Mouse (Mus musculus) megakaryocyte, adult 5-6 weeks (primary cell): Measurements from ENCODE around the gene Spi1. TPM values are rescaled to one million over a fixed set of nuclear protein-coding genes. Genes with fewer than 3 reads are reported as not detected.
"Not testable (repeated sequence)": the region's sequence is repeated elsewhere in the genome, so short reads cannot be mapped to it uniquely, and the experiment has no call there.

Source experiments
- ATAC-seq: 2 replicates; pipeline ENCODE4 v1.8.0; 2016; ENCODE audit warnings: mild to moderate bottlenecking, inconsistent platforms; ENCODE audit not compliant: poor library complexity, severe bottlenecking
- total RNA-seq, 2 experiments: library from RNA; stranded (forward) in 1 of 2; stranded (reverse) in 1 of 2; fragments of 153-499, 151-499 nt in 1 of 2; fragments of 221-1000, 200-1000 nt in 1 of 2; gene quantifications; 2 replicates each; pipeline versions ENCODE4 v1.2.3 to v1.2.4; 2015 to 2017

The Spi1 gene
- total RNA-seq (2015) (348 and 384 TPM in 2 replicates), total RNA-seq (2017) (253 and 295 TPM in 2 replicates)

DNA sequence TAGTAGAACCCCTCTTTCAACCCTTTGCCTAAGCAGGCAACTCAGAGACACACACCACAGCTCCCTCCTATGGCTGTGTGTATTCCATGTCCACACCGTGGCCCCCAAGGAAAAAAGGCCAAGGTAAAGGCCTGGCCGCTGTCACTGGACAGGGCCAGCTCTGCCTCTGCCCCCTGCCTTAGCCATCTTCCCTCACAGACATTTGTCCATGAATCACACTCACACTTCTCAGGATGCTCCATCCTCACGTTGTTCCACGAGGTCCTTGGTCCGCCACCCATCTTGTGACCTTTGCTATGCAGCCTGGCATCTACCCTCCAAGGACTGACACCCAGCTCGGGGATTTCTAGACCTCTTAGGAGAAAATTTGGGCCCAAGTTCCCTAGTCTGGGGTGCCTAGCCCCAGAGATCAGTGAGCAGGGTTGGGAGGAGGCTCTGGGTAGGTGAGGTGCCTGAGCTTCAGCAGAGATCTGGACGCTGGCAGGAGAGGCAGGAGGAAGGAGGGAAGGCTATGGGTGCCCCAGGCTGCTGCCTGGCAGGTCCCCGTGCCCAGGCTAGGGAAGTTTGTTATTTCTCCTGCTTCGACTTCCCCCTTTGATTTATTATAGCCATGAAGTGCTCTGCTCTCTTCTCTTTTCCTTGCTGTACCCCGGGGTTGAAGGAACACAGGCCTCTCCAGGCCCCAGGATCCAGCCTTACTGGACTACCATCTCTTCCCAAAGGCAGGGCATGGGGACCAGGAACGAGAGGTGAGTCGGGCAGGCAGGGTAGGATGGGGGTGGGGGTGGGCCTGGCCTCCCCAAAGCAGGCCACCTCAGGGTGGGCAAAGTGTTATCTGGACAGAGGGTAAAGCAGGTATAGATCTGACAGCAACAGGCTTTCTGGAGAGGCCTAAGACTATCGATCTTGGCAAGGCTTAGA is at the start of gene Spi1:
Gene Spi1 (plus strand): TSS at position 616 of the 921 bp plus-strand sequence.
- no peak for ATAC-seq

DNA sequence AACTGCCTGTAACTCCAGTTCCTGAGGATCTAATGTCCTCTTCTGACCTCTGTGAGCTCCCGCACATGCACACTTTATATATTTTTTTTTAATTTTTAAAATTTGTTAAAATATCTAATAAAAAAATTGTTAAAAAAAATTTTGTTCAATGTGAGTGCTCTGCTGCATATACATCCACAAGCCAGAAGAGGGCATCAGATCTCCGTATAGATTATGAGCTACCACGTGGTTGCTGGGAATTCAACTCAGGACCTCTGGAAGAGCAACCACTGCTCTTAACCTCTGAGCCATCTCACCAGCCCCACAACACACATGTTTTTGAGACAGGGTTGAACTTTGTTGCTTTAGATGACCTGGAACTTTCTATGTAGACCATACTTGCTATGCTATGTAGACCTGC is 49.2 kb upstream of the Spi1 start:
- no peak for ATAC-seq

DNA sequence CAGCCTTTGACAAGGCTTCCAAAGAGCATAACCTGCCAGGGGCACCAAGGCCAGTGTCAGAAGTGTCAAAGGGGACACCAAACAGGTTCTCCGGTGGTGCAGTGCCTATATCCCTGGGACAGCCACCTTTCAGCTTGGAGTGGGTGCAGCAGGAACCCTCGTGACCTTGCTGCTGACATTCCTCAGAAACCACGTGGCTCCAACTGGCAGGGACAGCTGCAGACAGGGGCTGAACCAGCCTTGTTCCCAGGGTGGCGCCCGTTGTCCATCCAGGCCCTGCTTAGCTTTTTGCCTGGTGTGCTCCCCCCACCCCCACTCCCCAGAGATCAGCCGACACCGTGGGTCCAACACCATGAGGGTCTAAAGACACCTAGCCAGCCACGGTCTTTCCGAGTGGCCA is 46.8 kb upstream of the Spi1 start, which contains the start of gene Rapsn:
Gene Rapsn (plus strand): TSS at position 236 of the 400 bp plus-strand sequence.
- no peak for ATAC-seq

GRCm38 (mm10) chr2:91041786-91042185 is 40.4 kb upstream of the Spi1 start:
- ATAC-seq = no peak

GRCm38 (mm10) chr2:91042651-91043398 is 39.4 kb upstream of the Spi1 start:
- peak; percentile 98 for ATAC-seq

DNA sequence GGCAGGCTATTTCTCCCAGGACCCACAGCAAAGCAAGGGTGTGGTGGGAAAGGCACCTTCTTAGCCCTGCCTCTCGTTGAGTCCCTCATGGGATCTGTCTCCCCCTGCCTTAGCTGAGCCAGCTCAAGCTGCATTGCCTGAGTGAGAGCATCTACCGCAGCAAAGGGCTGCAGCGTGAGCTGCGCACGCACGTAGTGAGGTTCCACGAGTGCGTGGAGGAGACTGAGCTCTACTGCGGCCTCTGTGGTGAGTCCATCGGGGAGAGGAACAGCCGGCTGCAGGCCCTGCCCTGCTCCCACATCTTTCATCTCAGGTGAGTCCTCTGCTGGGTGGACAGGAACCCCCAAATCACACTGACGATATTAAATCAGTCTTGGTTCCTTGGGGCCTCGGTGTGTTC is 37.5 kb upstream of the Spi1 start:
- ATAC-seq = no peak

DNA sequence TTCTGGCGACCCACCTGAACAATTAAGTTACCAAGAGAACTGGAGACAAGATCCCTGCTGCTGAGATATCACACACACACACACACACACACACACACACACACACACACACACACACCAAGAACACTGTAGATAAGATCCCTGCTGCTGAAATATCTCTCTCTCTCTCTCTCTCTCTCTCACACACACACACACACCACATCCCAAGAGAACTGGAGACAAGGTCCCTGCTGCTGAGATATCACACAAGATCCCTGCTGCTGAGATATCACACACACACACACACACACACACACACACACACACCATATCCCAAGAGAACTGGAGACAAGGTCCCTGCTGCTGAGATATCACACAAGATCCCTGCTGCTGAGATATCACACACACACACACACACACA is 36.4 kb upstream of the Spi1 start:
- ATAC-seq = not testable (repeated sequence)

DNA sequence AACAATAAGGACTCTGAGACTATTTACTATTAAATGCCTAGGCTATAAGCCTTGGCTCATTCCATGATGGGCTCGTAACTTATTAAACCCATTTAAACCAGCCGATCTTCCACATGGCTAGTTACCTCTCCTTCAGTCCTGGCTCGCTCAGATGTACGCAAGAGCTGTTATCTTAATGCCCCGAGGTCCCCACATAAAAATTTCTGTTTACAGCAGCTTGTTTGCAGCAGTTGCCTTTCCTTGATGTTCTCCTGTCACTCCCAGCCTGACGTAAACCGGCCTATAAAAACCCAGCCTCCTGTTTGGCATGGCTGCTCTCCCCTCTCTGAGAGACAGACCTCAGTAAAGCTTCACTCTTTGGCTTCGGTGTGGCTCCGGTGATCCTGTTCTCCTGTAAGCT is 34.8 kb upstream of the Spi1 start:
- no peak for ATAC-seq

DNA sequence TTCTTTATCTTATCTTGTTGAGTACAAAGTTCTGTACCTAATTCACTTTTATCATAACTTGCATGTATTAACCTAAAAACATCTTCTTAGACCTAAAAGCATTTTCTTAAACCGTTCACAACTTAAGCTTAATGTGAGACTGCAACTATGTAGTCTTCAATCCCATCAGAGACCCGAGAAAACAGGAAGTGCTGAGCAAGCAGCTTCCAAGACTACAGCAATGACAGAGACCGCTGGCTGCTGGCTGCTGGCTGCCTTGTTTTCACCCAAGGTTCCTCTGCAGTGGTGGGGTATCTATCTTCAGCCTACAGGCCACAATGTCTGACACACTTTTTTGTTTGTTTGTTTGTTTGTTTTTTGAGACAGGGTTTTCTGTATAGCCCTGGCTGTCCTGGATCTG is 30.3 kb upstream of the Spi1 start:
- ATAC-seq = no peak

GRCm38 (mm10) chr2:91052752-91053151 is 29.4 kb upstream of the Spi1 start:
- ATAC-seq = no peak

DNA sequence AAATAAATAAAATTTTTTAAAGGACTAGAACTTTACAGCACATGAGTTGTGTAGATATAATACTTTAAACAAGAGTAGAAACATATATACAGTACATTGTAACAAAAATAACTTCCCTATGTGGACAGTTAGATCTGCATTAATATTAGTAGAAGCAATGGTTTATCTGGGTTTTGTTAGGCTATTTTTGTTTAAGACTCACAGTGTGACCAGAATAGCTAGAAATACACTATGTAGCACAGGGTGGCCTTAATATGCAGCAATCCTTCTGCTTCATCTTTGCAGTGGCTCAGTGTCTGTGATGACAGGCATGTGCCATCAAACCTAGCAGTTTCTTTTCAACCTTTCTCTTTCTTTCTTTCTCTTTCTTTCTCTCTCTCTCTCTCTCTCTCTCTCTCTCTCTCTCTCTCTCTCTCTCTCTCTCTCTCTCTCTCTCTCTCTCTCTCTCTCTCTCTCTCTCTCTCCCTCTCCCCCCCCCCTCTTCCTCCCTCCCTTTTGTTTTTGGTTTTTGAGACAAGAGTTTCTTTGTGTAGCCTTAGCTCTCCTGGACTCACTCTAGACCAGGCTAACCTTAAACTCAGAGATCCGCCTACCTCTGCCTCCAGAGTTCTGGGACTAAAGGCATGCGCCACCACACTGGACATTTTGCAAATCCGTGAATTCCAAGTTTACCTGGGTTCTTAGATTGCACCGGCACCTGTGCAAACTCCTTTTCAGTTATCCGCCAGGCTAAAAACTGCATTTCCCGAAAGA is 28.8 kb upstream of the Spi1 start:
- ATAC-seq = no peak; the same call in 1 of the 2 replicates

DNA sequence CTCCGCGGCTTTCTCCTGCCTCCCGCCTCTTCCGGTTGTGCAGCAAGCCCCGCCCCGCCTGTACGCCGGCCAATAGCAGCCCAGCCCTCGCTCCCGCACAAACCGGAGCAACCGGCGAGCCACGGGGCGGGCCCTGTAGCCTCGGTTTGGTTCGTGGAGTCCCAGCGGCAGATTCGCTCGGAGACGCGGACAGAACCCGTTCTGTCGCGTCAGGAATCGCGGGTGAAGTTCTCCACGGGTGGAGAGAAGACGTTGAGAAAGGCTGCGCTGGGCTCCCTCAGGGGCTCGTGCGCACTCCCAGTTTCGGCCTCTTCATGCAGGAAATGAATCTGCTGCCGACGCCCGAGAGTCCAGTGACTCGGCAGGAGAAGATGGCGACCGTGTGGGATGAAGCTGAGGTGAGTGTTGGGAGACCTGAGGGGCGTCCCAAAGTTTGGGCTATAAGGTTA is 28.2 kb upstream of the Spi1 start, which contains the start of gene Psmc3:
Gene Psmc3 (plus strand): TSS at position 76 of the 449 bp plus-strand sequence.
- ATAC-seq = peak; percentile 99

- no peak for ATAC-seq
Observed at GRCm38 (mm10) chr2:91058435-91058834, 23.8 kb upstream of the Spi1 start.

DNA sequence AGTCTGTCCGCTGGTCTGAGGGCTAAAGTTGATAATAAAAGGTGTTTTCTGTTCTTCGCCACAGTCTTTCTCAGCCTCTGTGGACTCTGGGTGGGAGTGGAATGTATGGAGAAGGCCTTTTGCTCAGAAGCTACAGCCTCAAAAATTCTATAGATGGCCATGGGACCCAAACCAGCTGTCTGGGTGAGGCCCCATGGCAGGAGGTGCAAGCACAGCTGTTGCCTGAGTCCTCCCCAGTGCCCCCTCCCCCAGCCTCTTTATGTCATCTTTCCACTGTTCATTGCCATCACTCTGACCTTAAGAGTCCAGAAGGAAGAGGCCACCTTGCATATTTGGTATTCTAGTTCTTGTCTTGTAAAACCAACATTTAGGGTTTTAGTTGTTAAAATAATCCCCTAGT is 22.8 kb upstream of the Spi1 start:
- no peak for ATAC-seq

DNA sequence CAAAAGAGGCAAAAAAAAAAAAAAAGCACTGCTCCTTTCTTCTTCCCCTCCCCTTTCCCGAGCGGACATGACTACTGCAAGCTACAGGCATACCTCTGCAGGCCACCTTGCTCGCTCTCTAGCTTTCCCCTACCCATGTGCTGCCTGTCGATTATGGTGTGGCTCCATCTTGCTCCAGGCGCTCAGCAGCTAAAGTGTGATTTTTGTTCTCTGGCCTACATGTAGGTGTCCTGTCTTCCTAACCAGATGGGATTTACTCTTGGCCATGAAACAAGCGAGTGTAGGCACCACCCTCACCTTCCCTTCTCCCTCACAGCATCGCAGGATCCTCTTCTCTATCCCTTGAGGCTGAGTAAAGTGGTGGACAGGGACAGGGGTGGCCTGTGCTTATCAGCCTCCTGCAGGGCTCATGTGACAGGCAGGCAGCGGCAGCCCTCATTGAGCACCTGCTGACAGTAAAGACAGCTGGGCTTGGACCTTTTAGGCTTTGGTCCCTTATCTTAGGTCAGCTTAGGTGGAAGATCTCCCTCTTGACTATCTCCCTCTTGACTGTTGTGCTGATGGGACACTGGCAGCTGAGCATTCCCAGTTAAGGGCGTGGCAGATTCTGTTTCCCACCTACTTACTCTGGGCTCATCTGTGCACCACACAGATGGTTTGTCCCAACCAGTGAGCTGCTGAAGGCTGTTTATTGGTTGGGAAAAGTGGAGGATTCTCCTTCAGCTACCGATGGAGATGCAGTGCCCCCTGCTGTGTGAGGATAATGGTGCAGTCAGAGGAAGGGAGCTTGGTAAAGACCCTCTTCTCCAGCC is 21.4 kb upstream of the Spi1 start:
- ATAC-seq = peak; percentile 26

DNA sequence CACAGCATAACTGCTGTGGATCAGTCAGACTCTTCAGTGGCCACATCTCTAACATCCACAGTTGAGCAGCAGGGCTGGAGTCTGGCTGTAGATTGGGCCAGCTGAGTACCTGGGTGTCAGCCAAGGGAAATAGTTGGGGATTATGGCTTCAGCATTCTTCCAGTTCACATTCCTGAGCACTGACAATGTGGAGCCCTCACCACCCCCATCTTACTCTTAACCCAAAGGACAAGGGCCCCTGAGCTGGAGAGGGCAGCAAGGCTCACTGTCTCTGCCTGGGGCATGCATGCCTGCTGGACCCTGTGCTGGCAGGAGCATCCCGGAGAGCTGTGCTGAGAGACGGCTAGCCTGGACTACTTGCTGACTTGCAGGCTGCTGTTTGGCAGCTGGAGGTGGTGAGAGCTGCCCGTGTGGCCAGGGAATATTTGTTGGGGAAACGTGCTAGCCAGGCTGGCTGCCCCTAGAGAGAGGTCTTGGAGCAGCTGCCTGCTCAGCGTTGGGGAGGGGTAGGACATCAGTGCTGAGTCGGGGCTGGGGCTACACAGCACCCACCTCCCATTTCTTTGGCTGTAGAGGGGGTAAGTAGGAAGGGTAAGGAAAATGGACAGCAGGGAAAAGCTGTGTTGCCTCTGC is 20.2 kb upstream of the Spi1 start:
- no peak for ATAC-seq

DNA sequence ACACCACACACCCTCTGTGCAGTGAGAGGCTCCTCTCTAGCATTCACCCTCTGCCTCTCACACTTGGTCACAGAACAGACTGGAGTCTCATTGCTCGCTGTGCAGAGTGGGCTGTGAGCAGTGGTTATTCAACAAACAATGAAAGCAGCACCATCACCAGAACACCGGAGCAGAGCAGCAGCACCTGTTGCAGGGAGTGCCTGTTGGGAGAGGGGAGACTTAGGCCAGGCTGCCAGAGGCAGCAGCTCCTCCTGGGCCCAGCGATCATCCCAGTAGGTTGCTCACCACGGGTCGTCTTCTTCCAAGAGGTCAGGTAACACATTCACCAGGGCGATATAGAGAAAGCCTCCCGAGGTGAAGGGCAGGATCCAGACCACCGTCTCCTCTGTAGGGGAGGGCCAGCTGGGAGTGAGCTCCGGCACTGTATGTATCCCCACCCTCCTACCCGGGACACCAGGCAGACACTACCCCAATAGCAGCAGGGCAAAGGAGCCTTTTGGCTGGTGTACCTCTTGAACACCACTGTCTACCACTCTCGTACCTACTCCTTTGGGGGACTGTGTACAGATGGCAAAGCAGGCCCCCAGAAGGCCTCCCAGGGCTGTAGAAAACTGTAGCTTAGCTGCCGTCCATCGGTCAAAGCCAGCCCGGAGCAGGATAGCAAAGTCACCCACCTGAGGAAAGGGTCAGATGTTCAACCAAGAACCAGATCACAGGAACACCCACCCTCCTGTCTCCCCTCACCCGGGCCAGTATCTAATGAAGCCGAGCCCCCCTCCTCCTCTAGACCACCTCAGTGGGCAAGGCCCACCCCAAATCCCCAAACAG is 19.2 kb upstream of the Spi1 start:
- no peak for ATAC-seq

- ATAC-seq = no peak
Observed at GRCm38 (mm10) chr2:91064211-91064610, 18.0 kb upstream of the Spi1 start.

GRCm38 (mm10) chr2:91065544-91065943 is 16.6 kb upstream of the Spi1 start:
- peak; percentile 34; the same call in 1 of the 2 replicates for ATAC-seq
